Mouse (Mus musculus): ENCODE data around the gene Cln5. TPM values are rescaled to one million over a fixed set of nuclear protein-coding genes. Genes with fewer than 3 reads are reported as not detected.

The Cln5 gene
- total RNA-seq, 2 experiments from 2014 or later: 11.6 to 14.4 TPM

GRCm38 (mm10) chr14:103077272-103078005 lies 7.4 kb downstream of the Cln5 start:
- DNase-seq (ENCODE audit: low spot score): no peak

- no peak for DNase-seq (ENCODE audit: low spot score)
These were observed 8.2 kb downstream of the Cln5 start for GRCm38 (mm10) chr14:103078006-103078912.

- DNase-seq (ENCODE audit: low spot score): no peak
These were observed 9.4 kb downstream of the Cln5 start for GRCm38 (mm10) chr14:103079209-103079977.

GRCm38 (mm10) chr14:103085840-103086533 lies 16.0 kb downstream of the Cln5 start:
- DNase-seq (ENCODE audit: low spot score): no peak

- DNase-seq (ENCODE audit: low spot score): no peak
These were observed 16.8 kb downstream of the Cln5 start for GRCm38 (mm10) chr14:103086671-103087324.

- DNase-seq (ENCODE audit: low spot score): no peak
These were observed 17.8 kb downstream of the Cln5 start for GRCm38 (mm10) chr14:103087846-103088245.

- DNase-seq (ENCODE audit: low spot score): peak; percentile 50
These were observed 18.6 kb downstream of the Cln5 start for GRCm38 (mm10) chr14:103088624-103089023.

- no peak for DNase-seq (ENCODE audit: low spot score)
These were observed 23.2 kb downstream of the Cln5 start for GRCm38 (mm10) chr14:103093236-103093635.

GRCm38 (mm10) chr14:103093670-103094069 lies 23.7 kb downstream of the Cln5 start:
- no peak for DNase-seq (ENCODE audit: low spot score)

GRCm38 (mm10) chr14:103095036-103095435 lies 25.0 kb downstream of the Cln5 start:
- no peak for DNase-seq (ENCODE audit: low spot score)

GRCm38 (mm10) chr14:103095826-103096225 lies 25.8 kb downstream of the Cln5 start:
- no peak for DNase-seq (ENCODE audit: low spot score)

- peak; percentile 39 for DNase-seq (ENCODE audit: low spot score)
These were observed 26.6 kb downstream of the Cln5 start for GRCm38 (mm10) chr14:103096621-103097020.

GRCm38 (mm10) chr14:103098213-103098586 lies 28.2 kb downstream of the Cln5 start:
- no peak for DNase-seq (ENCODE audit: low spot score)

GRCm38 (mm10) chr14:103098587-103099235 lies 28.7 kb downstream of the Cln5 start:
- peak; percentile 84 for DNase-seq (ENCODE audit: low spot score)

- peak; percentile 96 for DNase-seq (ENCODE audit: low spot score)
These were observed 29.4 kb downstream of the Cln5 start, which contains the start of gene Fbxl3 for GRCm38 (mm10) chr14:103099238-103099933. Gene Fbxl3 (minus strand): TSS chr14:103099566.

- no peak for DNase-seq (ENCODE audit: low spot score)
These were observed 30.3 kb downstream of the Cln5 start for GRCm38 (mm10) chr14:103100296-103100695.

- no peak for DNase-seq (ENCODE audit: low spot score)
These were observed 31.2 kb downstream of the Cln5 start for GRCm38 (mm10) chr14:103101171-103101570.

GRCm38 (mm10) chr14:103102246-103102645 lies 32.2 kb downstream of the Cln5 start:
- no peak for DNase-seq (ENCODE audit: low spot score)

- DNase-seq (ENCODE audit: low spot score): no peak
These were observed 32.8 kb downstream of the Cln5 start for GRCm38 (mm10) chr14:103102731-103103335.
